Mouse (Mus musculus): ENCODE measurements at regions not wholly inside any gene's neighbourhood (a gene's known extent, or its start where the extent isn't known, plus 50 kb on each side); places are given as distances from the start of the nearest gene placed in this dataset.

GRCm38 (mm10) chr13:116087541-116088308 lies 221.8 kb downstream of the Isl1 start:
- Histone ChIP-seq H3K4me3 (no peak overlapping the region), H3K4me1 (no peaks in the 10 kb centered on the region), H3K4me2 (no peak overlapping the region), H3K9ac (no peak overlapping the region), H3K9me3 (replicated peaks) (no peaks in the 10 kb centered on the region), H3K36me3 (no peaks in the 10 kb centered on the region), H3K27ac (no peak overlapping the region), H3K27me3 (replicated peaks) (no peaks in the 10 kb centered on the region)
- WGBS (ENCODE audit: insufficient replicate concordance): 54% methylated on average over 4 of the region's 4 CpGs
- no peak for ATAC-seq

GRCm38 (mm10) chr13:116087140-116087539 lies 222.3 kb downstream of the Isl1 start:
- Histone ChIP-seq H3K36me3 (no peaks in the 10 kb centered on the region), H3K9ac (no peak overlapping the region), H3K27me3 (replicated peaks) (no peaks in the 10 kb centered on the region), H3K4me3 (no peak overlapping the region), H3K4me2 (no peak overlapping the region), H3K9me3 (replicated peaks) (no peaks in the 10 kb centered on the region), H3K4me1 (no peaks in the 10 kb centered on the region), H3K27ac (no peak overlapping the region)
- no peak for ATAC-seq
- WGBS (ENCODE audit: insufficient replicate concordance): 66% methylated on average over 1 of the region's 1 CpGs

GRCm38 (mm10) chr13:116056976-116057647 lies 252.4 kb downstream of the Isl1 start:
- Histone ChIP-seq H3K27ac (no peak overlapping the region), H3K4me3 (no peak overlapping the region), H3K9me3 (replicated peaks) (no peaks in the 10 kb centered on the region), H3K27me3 (replicated peaks) (no peaks in the 10 kb centered on the region), H3K4me1 (no peaks in the 10 kb centered on the region), H3K4me2 (no peak overlapping the region), H3K36me3 (no peaks in the 10 kb centered on the region), H3K9ac (no peak overlapping the region)
- 61% methylated on average over 5 of the region's 5 CpGs for WGBS (ENCODE audit: insufficient replicate concordance)
- no peak for ATAC-seq

GRCm38 (mm10) chr13:116056112-116056652 lies 253.3 kb downstream of the Isl1 start:
- H3K4me3 ChIP-seq: no peak overlapping the region
- H3K27me3 ChIP-seq (replicated peaks): no peaks in the 10 kb centered on the region
- no peak overlapping the region for H3K4me2 ChIP-seq
- 59% methylated on average over 3 of the region's 3 CpGs for WGBS (ENCODE audit: insufficient replicate concordance)
- H3K36me3 ChIP-seq: no peaks in the 10 kb centered on the region
- no peaks in the 10 kb centered on the region for H3K9me3 ChIP-seq (replicated peaks)
- H3K4me1 ChIP-seq: no peaks in the 10 kb centered on the region
- H3K27ac ChIP-seq: no peak overlapping the region
- ATAC-seq: no peak
- H3K9ac ChIP-seq: no peak overlapping the region

GRCm38 (mm10) chr13:116036166-116036565 lies 273.3 kb downstream of the Isl1 start:
- H3K36me3 ChIP-seq: no peaks in the 10 kb centered on the region
- no peak overlapping the region for H3K4me2 ChIP-seq
- H3K27me3 ChIP-seq (replicated peaks): no peaks in the 10 kb centered on the region
- H3K27ac ChIP-seq: no peak overlapping the region
- ATAC-seq: no peak
- no peak overlapping the region for H3K4me3 ChIP-seq
- H3K9ac ChIP-seq: no peak overlapping the region
- no peaks in the 10 kb centered on the region for H3K4me1 ChIP-seq
- WGBS (ENCODE audit: insufficient replicate concordance): 66% methylated on average over 4 of the region's 4 CpGs
- no peaks in the 10 kb centered on the region for H3K9me3 ChIP-seq (replicated peaks)

- ATAC-seq: no peak
- Histone ChIP-seq H3K9me3 (replicated peaks) (no peaks in the 10 kb centered on the region), H3K27ac (no peak overlapping the region), H3K4me3 (no peak overlapping the region), H3K4me1 (no peaks in the 10 kb centered on the region), H3K4me2 (no peak overlapping the region), H3K27me3 (replicated peaks) (no peaks in the 10 kb centered on the region), H3K36me3 (no peaks in the 10 kb centered on the region), H3K9ac (no peak overlapping the region)
- 59% methylated on average over 2 of the region's 2 CpGs for WGBS (ENCODE audit: insufficient replicate concordance)
Observed at GRCm38 (mm10) chr13:116030152-116030720, 279.3 kb downstream of the Isl1 start.

- ATAC-seq: no peak
- Histone ChIP-seq H3K4me1 (no peaks in the 10 kb centered on the region), H3K27ac (no peak overlapping the region), H3K36me3 (no peaks in the 10 kb centered on the region), H3K4me2 (no peak overlapping the region), H3K9me3 (replicated peaks) (no peaks in the 10 kb centered on the region), H3K9ac (no peak overlapping the region), H3K4me3 (no peak overlapping the region), H3K27me3 (replicated peaks) (no peaks in the 10 kb centered on the region)
- WGBS (ENCODE audit: insufficient replicate concordance): 60% methylated on average over 2 of the region's 2 CpGs
Observed at GRCm38 (mm10) chr13:116028583-116028982, 280.9 kb downstream of the Isl1 start.

- ATAC-seq: no peak
- 42% methylated on average over 2 of the region's 2 CpGs for WGBS (ENCODE audit: insufficient replicate concordance)
- no peaks in the 10 kb centered on the region for H3K27me3 ChIP-seq (replicated peaks)
- H3K4me3 ChIP-seq: no peak overlapping the region
- H3K4me2 ChIP-seq: no peak overlapping the region
- no peaks in the 10 kb centered on the region for H3K36me3 ChIP-seq
- no peak overlapping the region for H3K9ac ChIP-seq
- H3K9me3 ChIP-seq (replicated peaks): no peaks in the 10 kb centered on the region
- no peaks in the 10 kb centered on the region for H3K4me1 ChIP-seq
- H3K27ac ChIP-seq: no peak overlapping the region
Observed at GRCm38 (mm10) chr13:116027147-116027546, 282.3 kb downstream of the Isl1 start.

- no peak overlapping the region for H3K9ac ChIP-seq
- H3K27ac ChIP-seq: no peak overlapping the region
- H3K4me3 ChIP-seq: no peak overlapping the region
- WGBS (ENCODE audit: insufficient replicate concordance): 65% methylated on average over 5 of the region's 5 CpGs
- H3K36me3 ChIP-seq: no peaks in the 10 kb centered on the region
- no peaks in the 10 kb centered on the region for H3K9me3 ChIP-seq (replicated peaks)
- H3K4me2 ChIP-seq: no peak overlapping the region
- no peaks in the 10 kb centered on the region for H3K4me1 ChIP-seq
- ATAC-seq: no peak
- H3K27me3 ChIP-seq (replicated peaks): no peaks in the 10 kb centered on the region
Observed at GRCm38 (mm10) chr13:116017886-116018285, 291.6 kb downstream of the Isl1 start.

GRCm38 (mm10) chr13:116003733-116004132 lies 305.8 kb downstream of the Isl1 start:
- no peaks in the 10 kb centered on the region for H3K27me3 ChIP-seq (replicated peaks)
- H3K36me3 ChIP-seq: no peaks in the 10 kb centered on the region
- no peak for ATAC-seq
- H3K9ac ChIP-seq: no peak overlapping the region
- no peaks in the 10 kb centered on the region for H3K4me1 ChIP-seq
- H3K4me2 ChIP-seq: no peak overlapping the region
- H3K9me3 ChIP-seq (replicated peaks): no peaks in the 10 kb centered on the region
- WGBS (ENCODE audit: insufficient replicate concordance): 28% methylated on average over 1 of the region's 1 CpGs
- no peak overlapping the region for H3K4me3 ChIP-seq
- no peak overlapping the region for H3K27ac ChIP-seq

GRCm38 (mm10) chr13:116002391-116002899 lies 307.0 kb downstream of the Isl1 start:
- 44% methylated on average over 4 of the region's 4 CpGs for WGBS (ENCODE audit: insufficient replicate concordance)
- Histone ChIP-seq H3K4me2 (no peak overlapping the region), H3K36me3 (no peaks in the 10 kb centered on the region), H3K27me3 (replicated peaks) (no peaks in the 10 kb centered on the region), H3K27ac (no peak overlapping the region), H3K9me3 (replicated peaks) (no peaks in the 10 kb centered on the region), H3K9ac (no peak overlapping the region), H3K4me1 (no peaks in the 10 kb centered on the region), H3K4me3 (no peak overlapping the region)
- ATAC-seq: no peak

GRCm38 (mm10) chr13:115990591-115990990 lies 318.9 kb downstream of the Isl1 start:
- H3K27ac ChIP-seq: no peak overlapping the region
- no peak overlapping the region for H3K9ac ChIP-seq
- 65% methylated on average over 3 of the region's 3 CpGs for WGBS (ENCODE audit: insufficient replicate concordance)
- no peaks in the 10 kb centered on the region for H3K27me3 ChIP-seq (replicated peaks)
- H3K4me3 ChIP-seq: no peak overlapping the region
- no peaks in the 10 kb centered on the region for H3K9me3 ChIP-seq (replicated peaks)
- no peaks in the 10 kb centered on the region for H3K36me3 ChIP-seq
- H3K4me2 ChIP-seq: no peak overlapping the region
- ATAC-seq: no peak
- no peaks in the 10 kb centered on the region for H3K4me1 ChIP-seq
